In genomic region chr5:38532084-38532483, GRCm38 (mm10) we compare ENCODE assay signal across 7 mouse cellular contexts.
DNase-seq lines count a peak whose midpoint lies in the region; ATAC-seq lines count a peak whose summit lies in the region.

No protein-coding gene starts in this region.

- ATAC-seq in frontal cortex, adult (ENCODE audit: low TSS enrichment) = peak; percentile 82

- DNase-seq in right cerebral cortex, adult 18-20 months = peak; percentile 73
- DNase-seq in right cerebral cortex, postnatal 4 days = no peak
- peak; percentile 71 for DNase-seq in left cerebral cortex, adult 11 months (ENCODE audit: low spot score)
- DNase-seq in kidney, postnatal 36 days = no peak
- DNase-seq in thymus, postnatal 14 days = no peak
- DNase-seq in T-cell, adult 2 months (ENCODE audit: low spot score) = no peak

Comparison
In these comparisons a context has a peak if more than half of its experiments do, and no peak if none do; other contexts are left out.
1. DNase-seq: peak in right cerebral cortex, adult 18-20 months (single experiment) and left cerebral cortex, adult 11 months (single experiment); none in right cerebral cortex, postnatal 4 days (single experiment), kidney, postnatal 36 days (0 of 2), thymus, postnatal 14 days (single experiment) and T-cell, adult 2 months (single experiment).